Mouse (Mus musculus) bone marrow macrophage, adult 2 months (primary cell): ENCODE measurements around the gene Lyrm2.

Source experiments
- CTCF ChIP-seq: IDR thresholded peaks from 2 replicates; pipeline ENCODE4 v1.5.1; 2012; ENCODE audit warnings: low read depth, mild to moderate bottlenecking, low read length, moderate library complexity
- POLR2A ChIP-seq: IDR thresholded peaks from 2 replicates; pipeline ENCODE4 v1.6.1; 2012; ENCODE audit warnings: mild to moderate bottlenecking, low read depth, low read length, borderline replicate concordance

DNA sequence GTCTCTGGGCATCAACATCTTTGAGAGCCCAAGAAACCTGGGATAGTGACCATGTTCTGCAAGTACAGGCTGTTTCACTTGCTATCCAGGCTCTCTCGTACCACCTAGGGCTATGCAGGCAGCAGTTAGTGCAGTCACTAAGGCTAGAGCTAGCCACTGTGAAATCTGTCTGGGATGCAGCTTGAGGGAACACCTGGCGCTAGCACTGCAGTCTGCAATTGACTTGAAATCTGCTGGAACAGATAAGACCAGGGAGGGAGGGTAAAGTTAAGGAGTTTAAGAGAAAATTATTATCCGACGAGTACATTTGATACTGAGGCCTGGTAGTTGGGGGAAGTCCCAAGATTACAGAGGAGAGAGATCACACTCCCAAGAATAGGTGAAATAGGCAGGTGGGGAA is 20.1 kb upstream of the Lyrm2 start:
- TF ChIP-seq POLR2A = no peak
- no peak for TF ChIP-seq CTCF
